Mouse (Mus musculus): ENCODE results near the gene Med11. TPM values are rescaled to one million over a fixed set of nuclear protein-coding genes. Genes with fewer than 3 reads are reported as not detected.
"Not testable (repeated sequence)": the region's sequence is repeated elsewhere in the genome, so short reads cannot be mapped to it uniquely, and the experiment has no call there.

Gene Med11
- 1 to 10 TPM; 4.2 to 6.8 TPM for total RNA-seq (2021)
- long read RNA-seq, experiment 1, partial matches to known transcripts = 0 of 9 reads
- long read RNA-seq, experiment 1, other reads (novel, unspliced or antisense) = 5 of 9 reads
- long read RNA-seq, experiment 2, transcript Med11-201 (3 exons, 902 nt) = major isoform, 6 of 10 reads
- long read RNA-seq, experiment 2, partial matches to known transcripts = 0 of 10 reads
- long read RNA-seq, experiment 2, other reads (novel, unspliced or antisense) = 4 of 10 reads

DNA sequence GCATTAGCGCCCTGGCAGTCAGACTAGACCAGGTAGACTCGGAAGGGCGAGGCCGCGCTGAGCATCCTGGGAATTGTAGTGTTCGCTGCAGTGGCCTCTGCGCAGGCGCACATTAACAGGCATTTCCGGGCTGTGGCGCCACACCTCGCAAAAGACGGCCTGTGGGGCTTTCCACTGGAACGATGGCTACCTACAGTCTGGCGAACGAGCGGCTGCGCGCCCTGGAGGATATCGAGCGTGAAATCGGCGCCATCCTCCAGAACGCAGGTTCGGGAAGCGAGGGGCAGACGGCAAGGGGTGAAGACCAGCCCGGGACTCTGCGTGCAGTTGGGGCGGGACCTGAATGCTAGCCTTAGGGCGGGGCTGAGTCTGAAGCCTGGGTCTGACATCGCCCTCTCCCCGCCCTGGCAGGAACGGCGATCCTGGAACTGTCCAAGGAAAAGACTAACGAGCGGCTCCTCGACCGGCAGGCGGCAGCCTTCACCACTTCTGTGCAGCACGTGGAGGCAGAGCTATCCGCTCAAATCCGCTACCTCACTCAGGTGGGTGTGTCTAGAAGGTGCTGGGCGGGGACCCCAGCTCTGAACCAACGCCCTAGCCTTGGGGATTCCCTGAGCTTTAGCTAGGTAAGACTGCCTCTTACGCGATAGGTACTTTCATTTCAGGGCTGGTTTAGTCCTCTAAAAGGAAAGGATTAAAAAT lies at the start of gene Med11:
Gene Med11, plus strand, starts transcription at position 123 of the 702 bp plus-strand sequence.
- DNase-seq = peak; percentile 97
- intact Hi-C loops (cut with DNase I) = no loop called here

DNA sequence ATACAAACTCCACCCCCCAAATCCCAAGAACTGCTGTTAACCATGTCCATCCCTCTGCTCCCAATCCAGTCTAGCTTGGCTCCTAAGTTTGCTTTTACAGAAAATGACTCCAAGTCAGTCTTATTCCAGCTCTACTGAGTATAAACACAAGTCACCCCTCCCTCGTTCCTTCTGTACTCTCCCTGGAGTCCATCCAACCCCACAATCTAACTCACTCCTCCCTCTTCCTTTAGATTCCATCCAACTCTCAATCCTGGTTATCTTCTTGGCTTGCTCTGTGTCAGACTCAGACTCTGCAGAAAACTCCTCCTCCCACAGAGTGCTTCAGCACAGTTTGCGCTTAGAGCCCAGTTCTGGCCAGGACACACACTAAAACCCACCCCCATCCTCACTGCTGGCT lies 48.1 kb upstream of the Med11 start:
- intact Hi-C loops (cut with DNase I) = no loop called here
- DNase-seq = no peak

DNA sequence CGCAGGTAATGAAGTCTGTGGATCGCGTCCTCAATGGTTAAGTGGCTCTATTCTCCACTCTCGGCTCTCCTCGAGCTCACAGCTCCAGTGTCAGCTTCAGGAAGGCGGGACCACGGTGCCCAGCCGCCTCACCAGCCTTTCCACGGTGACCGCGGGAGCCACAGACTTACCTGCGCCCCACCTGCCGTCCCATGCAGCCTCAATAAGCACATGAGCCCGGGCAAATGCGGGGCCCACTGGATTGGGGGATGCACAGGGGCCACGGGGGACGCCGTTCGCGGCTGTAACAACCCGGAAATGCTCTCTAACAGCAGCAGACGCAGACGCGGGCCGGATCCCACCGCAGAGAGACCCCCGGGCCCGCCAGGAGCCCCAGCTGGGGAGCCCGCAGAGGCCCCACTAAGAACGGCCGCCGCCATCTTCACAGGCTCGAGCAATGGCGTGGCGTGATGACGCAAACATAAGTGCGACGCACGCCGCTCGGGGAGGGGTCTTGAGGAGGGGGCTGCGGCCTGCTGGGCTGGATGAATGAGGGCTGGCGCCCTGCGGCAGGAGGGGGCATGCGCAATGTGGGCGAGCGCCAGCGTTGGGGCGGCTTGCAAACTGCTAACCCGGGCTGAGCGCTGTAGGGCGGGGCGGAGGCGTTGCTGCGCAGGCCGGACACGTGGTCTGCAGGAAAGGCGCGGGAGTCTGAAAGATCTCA lies 42.0 kb upstream of the Med11 start, which contains the start of gene Pelp1:
Gene Pelp1, minus strand, starts transcription at position 438 of the 703 bp plus-strand sequence.
- intact Hi-C loops (cut with DNase I) = loop anchor here (5.0 kb wide), 1 partner anchor 98 kb away; the partner anchor contains the start of gene Tm4sf5
- peak; percentile 72 to 87 for DNase-seq

DNA sequence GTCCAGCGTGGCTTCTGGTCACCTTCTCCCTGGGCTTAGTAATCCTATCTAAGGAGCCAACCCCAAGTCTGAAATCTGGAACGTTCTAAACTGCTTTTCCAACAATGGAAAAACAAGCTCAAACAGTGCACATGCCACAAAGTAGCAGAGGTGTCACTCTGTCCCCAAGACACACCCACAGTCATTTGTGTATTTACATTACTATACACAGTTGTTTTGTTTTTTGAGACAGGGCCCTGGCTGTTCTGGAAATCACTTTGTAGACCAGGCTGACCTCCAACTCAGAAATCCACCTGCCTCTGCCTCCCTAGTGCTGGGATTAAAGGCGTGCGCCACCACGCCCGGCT lies 41.4 kb upstream of the Med11 start:
- no peak for DNase-seq
- intact Hi-C loops (cut with DNase I) = loop anchor here (5.0 kb wide), 1 partner anchor 97 kb away; the partner anchor contains the start of gene Tm4sf5

DNA sequence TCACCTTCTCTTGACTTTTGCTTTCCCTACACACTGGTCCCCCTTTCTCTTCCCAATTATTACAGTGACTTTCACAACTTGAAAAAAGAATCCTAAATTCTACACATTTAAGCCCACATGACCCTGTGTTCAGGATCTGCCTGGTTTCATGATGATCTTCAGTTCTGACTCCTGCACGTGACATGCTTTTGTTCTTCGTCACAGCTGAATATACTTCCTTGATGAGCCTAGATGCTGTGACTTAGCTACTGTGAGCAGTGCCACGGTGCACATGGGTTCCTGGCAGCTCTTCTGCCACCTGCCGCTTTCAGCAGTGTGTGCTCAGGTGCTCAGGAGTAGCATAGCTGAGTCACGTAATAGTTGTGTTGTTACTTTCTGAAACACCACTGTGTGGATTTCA lies 39.1 kb upstream of the Med11 start:
- intact Hi-C loops (cut with DNase I) = loop anchor here (5.0 kb wide), 1 partner anchor 95 kb away; the partner anchor contains the start of gene Tm4sf5
- DNase-seq = no peak

DNA sequence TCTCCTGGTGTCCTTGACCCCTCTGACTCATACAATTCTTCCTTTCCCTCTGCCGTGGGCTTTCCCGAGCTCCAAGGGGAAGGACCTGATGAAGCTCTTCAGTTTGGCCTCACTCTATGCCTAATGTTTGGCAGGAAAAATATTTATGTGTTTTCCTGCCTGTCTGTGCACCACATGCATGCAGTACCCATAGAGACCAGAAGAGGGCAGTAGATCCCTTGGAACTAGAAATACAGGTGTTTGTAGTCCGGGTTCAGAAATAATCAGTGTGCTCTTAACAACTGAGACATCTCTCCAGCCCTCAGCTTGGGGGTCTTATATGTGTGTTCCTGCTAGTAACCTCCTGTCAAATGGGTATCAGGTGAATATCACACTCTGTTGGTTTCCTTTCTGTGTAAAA lies 37.8 kb upstream of the Med11 start:
- peak in 1 of 2 experiments; percentile 56 for DNase-seq
- intact Hi-C loops (cut with DNase I) = loop anchor here (5.0 kb wide), 1 partner anchor 93 kb away; the partner anchor contains the start of gene Tm4sf5

DNA sequence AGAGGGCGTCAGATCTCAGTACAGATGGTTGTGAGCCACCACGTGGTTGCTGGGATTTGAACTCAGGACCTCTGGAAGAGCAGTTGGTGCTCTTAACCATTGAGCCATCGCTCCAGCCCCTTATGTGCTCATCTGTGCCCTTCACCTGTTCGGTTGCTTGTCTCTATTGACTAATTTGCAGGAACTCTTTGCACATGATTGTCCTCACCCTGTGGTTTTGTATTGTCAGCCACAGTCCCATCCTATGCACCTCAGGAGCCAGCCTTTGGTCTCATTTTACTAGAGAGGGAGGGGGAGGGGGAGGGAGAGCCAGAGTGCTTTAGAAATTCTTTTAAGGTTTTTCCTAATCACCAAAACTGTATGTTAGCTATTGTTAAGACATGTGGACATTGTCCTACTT lies 33.5 kb upstream of the Med11 start:
- no peak for DNase-seq
- intact Hi-C loops (cut with DNase I) = no loop called here

DNA sequence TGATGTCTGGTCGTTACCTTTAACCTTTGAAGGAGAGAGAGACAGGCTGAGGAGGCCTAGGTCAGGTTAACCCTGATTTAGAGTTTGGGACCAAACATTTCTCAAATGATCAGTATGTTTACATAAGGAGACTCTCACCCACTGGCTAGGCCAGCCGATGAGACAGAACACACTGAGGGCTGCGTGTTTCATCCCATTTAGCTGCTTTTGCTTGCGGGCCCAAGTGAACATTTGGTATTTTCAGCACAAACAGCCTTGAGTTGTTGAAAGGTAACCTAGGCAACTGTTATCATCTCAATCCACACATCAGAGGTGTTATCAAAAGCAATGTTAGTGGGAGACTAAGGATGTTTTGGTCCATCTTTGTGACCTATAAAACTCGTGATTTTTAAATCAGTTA lies 32.2 kb upstream of the Med11 start:
- intact Hi-C loops (cut with DNase I) = no loop called here
- no peak for DNase-seq

DNA sequence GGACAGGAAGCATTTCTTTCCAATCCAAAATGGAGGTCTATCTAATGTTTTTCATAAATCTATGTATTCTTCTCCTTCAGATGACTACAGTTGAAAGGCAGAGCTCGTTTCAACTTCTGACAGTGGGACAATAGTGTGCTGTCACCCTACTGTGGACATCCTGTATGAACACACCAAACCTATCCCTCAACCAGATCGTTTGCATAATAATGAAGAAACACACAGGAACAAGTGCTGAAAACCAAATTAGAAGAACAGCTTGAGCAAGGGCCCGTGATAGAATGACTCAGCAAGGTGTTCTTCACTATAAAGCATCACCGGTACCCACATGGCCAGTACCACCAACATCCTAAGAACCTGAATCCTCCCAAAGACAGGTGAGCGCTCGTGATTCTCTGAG lies 25.1 kb upstream of the Med11 start:
- DNase-seq; intact Hi-C loops (cut with DNase I): not testable (repeated sequence)

DNA sequence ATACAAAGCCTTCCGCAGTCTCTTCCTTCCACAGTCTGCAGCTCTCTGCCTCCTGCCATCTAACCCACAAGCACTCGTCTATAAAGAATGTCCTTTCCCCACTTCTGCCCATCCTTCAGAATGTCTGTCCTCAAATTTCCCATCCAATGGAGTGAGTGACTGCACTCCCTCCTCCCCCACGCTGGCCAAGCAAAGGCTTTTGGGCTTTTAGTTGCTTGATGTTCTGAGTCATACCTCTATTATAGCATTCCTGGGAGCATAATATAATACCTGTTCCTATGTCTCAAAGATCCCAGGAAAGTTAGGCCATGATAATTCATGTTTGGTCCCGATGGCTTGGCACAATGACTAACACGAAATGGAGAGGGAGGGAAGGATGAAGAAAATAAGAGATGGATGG lies 20.1 kb upstream of the Med11 start:
- no peak for DNase-seq
- intact Hi-C loops (cut with DNase I) = loop anchor here (5.0 kb wide), 2 partner anchors 76 to 176 kb away; partner anchors contain the start of gene Tm4sf5

DNA sequence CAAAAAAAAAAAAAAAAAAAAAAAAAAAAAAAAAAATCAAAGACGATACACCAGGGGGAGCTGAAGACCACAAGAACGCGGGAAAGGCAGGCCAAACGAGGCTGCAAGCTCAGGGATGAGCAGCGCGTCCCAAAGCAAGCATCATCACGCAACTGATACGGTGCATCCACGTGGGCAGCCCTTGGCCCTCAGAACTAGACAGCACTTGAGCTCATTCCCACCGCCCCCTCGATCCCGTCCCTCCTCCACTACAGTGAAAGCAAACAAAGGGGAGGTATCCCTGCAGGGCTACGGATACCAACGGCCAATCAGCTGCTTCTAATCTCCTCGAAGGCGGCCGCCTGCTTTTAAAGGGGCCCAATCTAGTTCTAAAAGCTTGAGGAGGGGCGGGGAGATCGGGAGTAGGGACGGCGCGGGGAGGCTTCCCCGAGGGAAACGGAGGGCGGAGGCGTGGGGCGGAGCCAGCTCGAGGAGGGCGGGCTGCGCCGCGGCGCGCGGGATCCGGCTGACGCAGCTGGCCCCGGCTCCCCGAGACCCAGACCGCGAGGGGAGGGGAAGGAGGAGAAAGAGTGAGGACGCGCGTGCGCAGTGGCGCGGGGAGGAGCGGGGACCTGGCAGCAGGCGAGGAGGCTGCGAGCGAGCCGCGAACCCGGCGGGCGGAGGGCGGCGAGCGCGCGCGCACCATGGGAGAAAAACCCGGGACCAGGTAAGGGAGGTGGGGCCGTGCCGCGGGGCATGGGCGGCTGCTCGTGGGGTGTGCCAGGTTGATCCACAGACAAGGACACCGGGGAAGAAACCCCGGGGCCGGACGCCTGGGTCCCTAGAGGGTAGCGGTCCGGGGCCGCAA lies 19.4 kb upstream of the Med11 start, which contains the start of gene Arrb2:
Gene Arrb2, plus strand, starts transcription at position 588 of the 847 bp plus-strand sequence.
- peak; percentile 95 to 98 for DNase-seq
- intact Hi-C loops (cut with DNase I) = loop anchor here (5.0 kb wide), 2 partner anchors 75 to 175 kb away; partner anchors contain the start of gene Tm4sf5

DNA sequence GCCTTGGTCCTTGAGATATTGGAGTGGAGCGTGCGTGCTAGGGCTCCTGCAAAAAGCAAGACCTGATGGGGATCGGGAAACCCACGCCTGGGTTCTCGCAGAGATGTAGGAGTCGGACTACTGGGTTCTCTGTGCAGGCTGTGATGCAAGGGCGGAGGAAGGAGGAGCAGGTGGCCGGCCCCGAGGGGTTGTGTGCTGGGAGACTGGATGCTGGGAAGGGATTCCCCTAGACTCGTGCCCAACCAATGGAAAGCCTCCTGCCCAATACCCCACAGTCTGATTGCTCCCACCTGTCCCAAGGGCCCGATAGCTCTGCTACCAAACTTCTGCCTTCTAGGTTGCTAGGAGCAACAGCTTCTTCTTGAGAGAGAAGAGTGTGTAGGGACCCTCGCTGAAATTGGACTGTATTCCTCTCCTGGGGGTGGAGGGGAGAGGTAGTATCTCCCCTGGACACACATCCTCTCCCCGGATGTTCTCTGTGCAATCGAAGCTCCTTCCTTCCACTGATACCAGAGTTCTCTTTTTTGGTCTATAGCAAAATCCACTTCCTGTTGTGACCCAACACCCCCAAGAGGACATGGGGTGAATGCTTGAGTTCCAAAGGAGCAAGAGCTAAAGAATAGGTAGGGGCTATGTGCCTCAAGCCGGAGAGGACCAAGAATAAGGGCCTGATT lies 18.7 kb upstream of the Med11 start:
- DNase-seq = no peak
- intact Hi-C loops (cut with DNase I) = loop anchor here (5.0 kb wide), 2 partner anchors 74 to 174 kb away; partner anchors contain the start of gene Tm4sf5

DNA sequence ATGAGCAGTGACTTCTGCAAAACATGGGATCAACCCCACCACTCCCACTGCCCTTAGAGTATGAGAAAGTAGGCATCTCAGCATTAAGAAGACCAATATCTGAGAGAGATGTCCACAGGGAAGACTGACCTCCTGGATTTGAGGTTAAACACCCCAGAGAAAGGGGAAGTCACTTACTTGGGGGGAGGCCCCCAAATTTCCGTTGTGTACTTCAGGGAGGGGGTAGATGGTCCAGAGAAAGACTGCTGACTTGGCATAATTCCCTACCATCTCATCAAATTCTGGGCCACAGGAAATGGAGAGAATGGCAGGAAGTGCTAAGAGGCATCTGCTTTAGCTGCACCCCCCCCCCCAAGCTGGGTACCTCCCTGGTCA lies 18.2 kb upstream of the Med11 start:
- intact Hi-C loops (cut with DNase I) = loop anchor here (5.0 kb wide), 2 partner anchors 74 to 174 kb away; partner anchors contain the start of gene Tm4sf5
- no peak for DNase-seq

DNA sequence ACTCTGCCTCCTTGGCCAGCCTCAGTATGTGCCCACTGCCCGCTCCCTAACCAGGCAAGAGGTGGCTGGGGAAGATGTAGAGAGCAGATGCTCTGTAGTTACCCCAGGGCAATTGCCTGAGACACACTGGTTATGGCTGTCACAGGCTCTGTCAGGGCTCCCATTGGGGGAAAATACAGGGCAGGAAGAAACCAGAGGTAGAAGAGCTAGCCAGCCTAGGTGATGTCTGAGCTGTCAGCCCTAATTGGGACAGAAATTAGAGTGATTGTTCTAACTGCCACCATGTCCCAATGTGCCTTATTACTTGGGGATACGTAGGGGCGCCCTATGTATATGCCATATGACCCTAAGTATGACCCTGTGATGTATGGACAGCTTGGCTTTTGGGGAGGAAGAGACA lies 17.8 kb upstream of the Med11 start:
- intact Hi-C loops (cut with DNase I) = loop anchor here (5.0 kb wide), 2 partner anchors 73 to 173 kb away; partner anchors contain the start of gene Tm4sf5

DNA sequence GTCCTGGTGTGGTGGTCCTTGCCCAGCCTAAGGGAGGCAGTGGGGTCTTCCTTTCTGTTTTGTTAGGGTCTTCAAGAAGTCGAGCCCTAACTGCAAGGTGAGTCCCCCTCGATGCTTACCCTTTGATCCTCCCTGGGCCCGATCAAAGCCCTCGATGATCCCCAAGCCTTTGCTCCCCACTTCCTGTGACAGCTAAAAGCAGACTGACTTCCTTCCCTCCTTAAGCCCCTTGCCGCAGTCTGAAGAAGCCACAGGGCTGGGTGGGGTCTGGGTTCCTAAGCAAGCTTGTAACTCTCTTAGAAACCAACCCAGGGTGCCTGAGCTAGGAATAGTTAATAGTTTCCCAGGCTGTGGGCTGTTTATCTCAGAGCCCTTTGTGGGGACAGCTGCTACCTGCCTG lies 16.2 kb upstream of the Med11 start:
- intact Hi-C loops (cut with DNase I) = no loop called here

More for the DNA sequence above, 17.8 kb upstream of the Med11 start:
- DNase-seq = no peak

DNA sequence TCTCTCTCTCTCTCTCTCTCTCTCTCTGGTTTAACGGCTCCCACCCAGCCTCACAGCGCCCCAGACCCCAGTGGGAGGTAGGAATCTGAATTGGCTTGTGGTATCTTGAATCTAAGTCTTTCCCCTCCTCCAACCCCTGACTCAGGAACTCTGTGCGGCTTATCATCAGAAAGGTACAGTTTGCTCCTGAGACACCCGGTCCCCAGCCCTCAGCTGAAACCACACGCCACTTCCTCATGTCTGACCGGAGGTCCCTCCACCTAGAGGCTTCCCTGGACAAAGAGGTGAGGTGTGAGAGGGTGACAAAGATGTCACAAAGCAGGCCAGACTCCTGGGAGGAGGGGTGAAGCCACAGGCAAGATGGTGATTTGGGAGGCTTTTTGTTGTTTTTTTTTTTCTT lies 14.3 kb upstream of the Med11 start:
- intact Hi-C loops (cut with DNase I) = no loop called here
- DNase-seq = no peak

More for the DNA sequence above, 16.2 kb upstream of the Med11 start:
- no peak for DNase-seq

DNA sequence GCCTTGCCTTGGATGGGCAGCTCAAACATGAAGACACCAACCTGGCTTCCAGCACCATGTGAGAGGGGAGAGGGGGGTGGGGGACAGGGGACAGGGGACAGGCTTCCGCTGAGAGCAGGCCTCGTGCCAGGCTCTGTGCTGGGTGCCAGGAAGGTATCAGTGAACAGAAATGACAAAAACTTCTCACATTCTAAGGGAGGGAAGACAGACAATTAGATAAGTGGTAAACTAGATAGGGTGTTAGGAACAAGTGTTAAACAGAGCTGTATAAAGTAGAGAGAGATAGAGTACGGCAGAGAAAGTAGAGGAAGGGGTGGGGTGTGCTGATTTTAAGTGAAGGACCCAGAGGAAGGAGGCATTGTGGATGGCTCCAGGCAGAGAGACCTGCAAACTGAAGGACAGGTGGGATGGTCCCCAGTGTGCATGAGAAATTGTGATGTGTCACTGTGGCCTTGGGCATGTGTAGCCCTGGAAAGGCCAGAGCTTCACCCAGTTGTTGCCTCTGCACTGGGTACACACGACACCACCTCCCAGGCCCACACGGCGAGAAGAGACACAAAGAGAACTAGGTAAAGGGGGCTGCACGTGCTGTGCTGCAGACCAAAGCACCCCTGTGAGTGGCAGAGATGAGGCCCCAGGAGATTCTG lies 12.9 kb upstream of the Med11 start:
- intact Hi-C loops (cut with DNase I) = no loop called here

DNA sequence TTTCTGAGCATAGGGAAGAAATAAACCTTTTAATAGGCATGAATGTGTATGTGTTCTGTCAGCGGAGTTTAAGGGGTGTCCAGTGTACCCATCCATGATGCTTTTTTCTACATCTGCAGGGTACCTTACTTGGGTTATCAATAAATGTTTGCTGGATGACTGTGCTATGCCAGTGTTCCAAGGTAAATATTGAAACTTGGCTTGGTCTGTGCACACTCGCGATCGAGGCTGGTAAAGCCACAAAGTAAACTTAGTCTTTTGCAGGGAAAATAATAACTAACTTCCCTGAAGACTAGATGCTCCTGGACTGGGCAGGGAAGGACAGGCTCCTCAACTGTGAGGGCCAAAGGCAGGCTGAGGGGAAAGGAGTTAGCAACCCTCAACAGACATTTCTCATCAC lies 11.1 kb upstream of the Med11 start:
- intact Hi-C loops (cut with DNase I) = no loop called here
- no peak for DNase-seq

More for the DNA sequence above, 12.9 kb upstream of the Med11 start:
- no peak for DNase-seq

DNA sequence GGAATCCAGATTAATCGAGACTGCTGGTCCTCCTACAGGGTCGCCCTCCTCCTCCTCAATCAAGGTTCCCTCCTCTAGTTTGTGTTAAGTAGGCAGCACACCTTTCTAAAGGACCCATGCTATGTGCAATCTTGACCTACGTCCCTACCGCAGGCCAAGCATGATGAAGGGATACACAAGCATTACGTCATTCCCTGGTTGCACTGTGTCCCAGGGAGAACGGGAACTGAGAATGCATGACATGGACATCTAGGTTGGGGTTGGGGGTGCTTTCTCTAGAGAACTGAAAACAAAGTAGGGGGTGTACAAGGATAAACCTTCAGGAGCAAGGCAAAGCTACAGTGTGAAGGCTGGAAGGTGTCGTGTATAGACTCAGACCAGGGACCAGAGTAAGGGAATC lies 9.8 kb upstream of the Med11 start:
- intact Hi-C loops (cut with DNase I) = no loop called here
- no peak for DNase-seq
